Mouse (Mus musculus) forebrain, embryonic 11.5 days (tissue): ENCODE measurements around the gene Duxbl3. TPM values are rescaled to one million over a fixed set of nuclear protein-coding genes. Genes with fewer than 3 reads are reported as not detected.
A peak's percentile ranks its signal among the peaks of the same experiment; 100 is the strongest.
"Not testable (repeated sequence)": the region's sequence is repeated elsewhere in the genome, so short reads cannot be mapped to it uniquely, and the experiment has no call there.

Experiments used
- ATAC-seq: fragments of 200-750 bp; cut with Nextera tagmentation; replicated peaks from 2 replicates; pipeline ENCODE4 v1.8.0; 2017; ENCODE audit warnings: moderate TSS enrichment; ENCODE audit not compliant: low FRiP score
- DNase-seq: peaks from one replicate; pipeline ENCODE4 v3.0.0-alpha.2; 2017; ENCODE audit warnings: low spot score
- H3K27ac ChIP-seq: fragments of 300-500 bp; sonication (generic); 2 replicates; pipeline ENCODE4 v1.5.1; 2014; ENCODE audit warnings: low read depth, low read length
- H3K27me3 ChIP-seq: fragments of 300-500 bp; sonication (generic); 2 replicates; pipeline ENCODE4 v1.6.1; 2014; ENCODE audit warnings: mild to moderate bottlenecking, low read length, mixed read lengths; ENCODE audit not compliant: control insufficient read depth, insufficient read depth
- H3K36me3 ChIP-seq: fragments of 300-500 bp; sonication (generic); 2 replicates; pipeline ENCODE4 v1.6.1; 2014; ENCODE audit warnings: mild to moderate bottlenecking, low read length, moderate library complexity, mixed read lengths; ENCODE audit not compliant: control insufficient read depth, insufficient read depth
- H3K4me1 ChIP-seq: fragments of 300-500 bp; sonication (generic); replicated peaks from 2 replicates; pipeline ENCODE4 v1.6.1; 2014; ENCODE audit warnings: low read length, mixed read lengths; ENCODE audit not compliant: control insufficient read depth, insufficient read depth
- H3K4me2 ChIP-seq: fragments of 300-500 bp; sonication (generic); 2 replicates; pipeline ENCODE4 v1.6.1; 2014; ENCODE audit warnings: low read depth, mild to moderate bottlenecking, low read length, moderate library complexity, mixed read lengths; ENCODE audit not compliant: severe bottlenecking
- H3K4me3 ChIP-seq: fragments of 300-500 bp; sonication (generic); 2 replicates; pipeline ENCODE4 v1.5.1; 2014; ENCODE audit warnings: low read depth, low read length
- H3K9ac ChIP-seq: fragments of 300-500 bp; sonication (generic); 2 replicates; pipeline ENCODE4 v1.6.1; 2014; ENCODE audit warnings: low read length
- H3K9me3 ChIP-seq: fragments of 300-500 bp; sonication (generic); 2 replicates; pipeline ENCODE4 v1.6.1; 2016; ENCODE audit warnings: low read length, mixed read lengths; ENCODE audit not compliant: control insufficient read depth
- WGBS: fragments of 180-500 bp; shearing (Covaris S2); extraction: QIAGEN DNeasy Blood & Tissue Kit; methylation state at CpG from one replicate; pipeline ENCODE4 v1.1.7; 2014; 5-methylcytosine and 5-hydroxymethylcytosine counted together
- polyA plus RNA-seq: library from polyadenylated mRNA; unstranded; fragments of >200 nt; fragmentation: Nextera tagmentation; extraction: Ambion mirVana; gene quantifications from 2 replicates; pipeline ENCODE4 v1.2.1, GENCODE M21; 2014

Gene Duxbl3
- polyA plus RNA-seq, result 5.0 and 6.4 TPM in 2 replicates

DNA sequence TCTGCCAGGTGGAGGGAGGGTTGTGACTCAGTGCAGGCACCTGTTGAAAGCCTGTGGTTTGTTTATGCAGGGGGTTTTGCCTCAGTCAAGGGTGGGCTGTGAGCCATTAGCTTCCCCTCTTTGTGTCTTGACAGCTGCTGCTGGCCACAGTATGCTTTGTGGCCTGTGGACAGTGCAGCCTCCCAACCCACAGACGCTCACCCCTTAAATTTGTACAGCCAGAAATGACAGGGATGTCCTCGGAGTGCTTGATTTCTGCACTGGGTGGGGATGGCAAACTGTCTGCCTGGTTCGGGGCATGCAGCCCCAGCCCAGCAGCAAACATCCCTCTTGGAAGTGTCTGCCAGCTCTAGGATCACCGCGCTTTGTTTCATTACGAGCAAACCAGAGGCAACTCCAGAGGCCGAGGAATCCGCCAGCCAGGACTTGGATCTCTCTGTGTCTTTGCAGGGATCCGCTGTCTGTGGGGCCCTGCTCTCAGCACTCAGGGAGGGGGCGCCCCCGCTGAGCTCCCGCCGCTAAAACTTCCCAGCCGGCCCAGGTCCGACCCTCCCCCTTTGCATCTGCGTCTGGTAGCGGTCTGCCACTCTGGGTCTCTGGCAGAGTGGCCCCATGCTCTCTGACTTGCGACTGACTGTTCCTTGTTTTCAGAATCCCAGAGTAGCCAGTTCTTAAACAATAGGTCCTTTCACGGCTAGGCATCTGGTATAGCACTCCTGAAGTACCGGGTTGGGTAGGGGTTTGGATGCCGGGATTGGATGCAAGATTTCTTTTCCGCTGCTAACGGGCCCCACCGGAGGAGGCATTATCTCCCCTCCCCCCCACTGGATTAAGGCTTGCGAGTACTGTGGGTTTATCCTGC lies at the start of gene Duxbl3:
Gene Duxbl3, plus strand, starts transcription at position 207 of the 862 bp plus-strand sequence.
- peak; percentile 86 for ATAC-seq
- no CpG with 5 or more reads among the region's 25 CpGs for WGBS

DNA sequence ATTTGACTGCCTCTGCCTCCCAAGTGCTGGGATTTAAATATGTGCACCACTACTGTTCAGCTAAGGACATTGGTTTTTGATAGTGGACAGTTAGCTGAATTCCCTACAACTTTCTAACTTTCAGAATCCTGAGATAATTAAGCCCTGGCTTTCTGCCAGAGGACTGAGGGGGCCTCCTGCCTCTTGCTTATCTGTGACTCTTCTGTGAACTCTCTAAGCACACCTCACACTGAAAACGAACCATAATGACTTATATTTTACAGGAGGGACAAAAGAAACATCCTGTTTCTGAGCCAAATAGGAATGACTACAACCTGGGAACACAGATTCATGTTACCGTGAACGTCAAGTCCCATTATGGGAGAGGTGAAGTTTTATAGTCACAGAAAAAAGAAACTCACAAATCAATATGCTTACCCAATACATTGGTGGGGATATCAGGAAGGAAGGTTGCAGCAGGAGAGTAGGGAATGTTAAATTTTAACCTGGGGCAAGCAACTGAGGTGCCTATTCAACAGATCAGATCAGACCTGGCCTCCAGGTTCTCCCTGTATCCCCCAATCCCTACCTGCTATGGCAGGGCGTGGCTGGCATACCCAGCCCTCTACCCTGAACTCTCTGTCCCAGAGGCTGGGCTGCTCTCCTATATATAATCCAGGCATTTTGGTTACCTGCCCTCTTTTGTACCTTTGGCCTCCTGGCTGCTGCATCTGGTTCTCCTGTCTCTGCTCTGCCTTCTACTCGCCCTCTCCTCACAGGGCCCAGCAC lies 41.3 kb upstream of the Duxbl3 start:
- H3K9ac ChIP-seq, H3K4me2 ChIP-seq, H3K4me1 ChIP-seq, H3K27ac ChIP-seq, DNase-seq, H3K27me3 ChIP-seq, H3K4me3 ChIP-seq, H3K9me3 ChIP-seq, H3K36me3 ChIP-seq, ATAC-seq: not testable (repeated sequence)
- no CpG with 5 or more reads among the region's 5 CpGs for WGBS

More for the DNA sequence above, at the start of gene Duxbl3:
- H3K27ac ChIP-seq, H3K9me3 ChIP-seq, H3K36me3 ChIP-seq, H3K27me3 ChIP-seq, H3K4me2 ChIP-seq, DNase-seq, H3K9ac ChIP-seq, H3K4me1 ChIP-seq, H3K4me3 ChIP-seq: not testable (repeated sequence)

GRCm38 (mm10) chr14:26237183-26237582 lies 20.6 kb upstream of the Duxbl3 start:
- not testable (repeated sequence) for H3K4me1 ChIP-seq, H3K4me3 ChIP-seq, H3K27ac ChIP-seq, DNase-seq, H3K4me2 ChIP-seq, H3K27me3 ChIP-seq, ATAC-seq, H3K9ac ChIP-seq, H3K36me3 ChIP-seq, H3K9me3 ChIP-seq
- no CpG with 5 or more reads among the region's 2 CpGs for WGBS

GRCm38 (mm10) chr14:26258729-26259128 lies 967 bp downstream of the Duxbl3 start:
- not testable (repeated sequence) for H3K9ac ChIP-seq, H3K4me2 ChIP-seq, H3K27ac ChIP-seq, H3K4me1 ChIP-seq, H3K27me3 ChIP-seq, H3K4me3 ChIP-seq, H3K9me3 ChIP-seq, H3K36me3 ChIP-seq, ATAC-seq, DNase-seq
- no CpG with 5 or more reads among the region's 6 CpGs for WGBS

- not testable (repeated sequence) for H3K4me2 ChIP-seq, H3K36me3 ChIP-seq, H3K9me3 ChIP-seq, H3K9ac ChIP-seq, H3K4me1 ChIP-seq, H3K27ac ChIP-seq, ATAC-seq, H3K4me3 ChIP-seq, H3K27me3 ChIP-seq, DNase-seq
- WGBS, result no CpG with 5 or more reads among the region's 2 CpGs
These were observed 29.0 kb downstream of the Duxbl3 start for GRCm38 (mm10) chr14:26286737-26287136.

GRCm38 (mm10) chr14:26293859-26294258 lies 36.1 kb downstream of the Duxbl3 start:
- H3K36me3 ChIP-seq, result no peaks in the 10 kb centered on the region
- no peak for DNase-seq
- no peak overlapping the region for H3K9ac ChIP-seq
- ATAC-seq, result no peak
- no peak overlapping the region for H3K27ac ChIP-seq
- no peaks in the 10 kb centered on the region for H3K9me3 ChIP-seq
- H3K4me1 ChIP-seq, result no peaks in the 10 kb centered on the region
- no peak overlapping the region for H3K4me3 ChIP-seq
- H3K4me2 ChIP-seq, result no peak overlapping the region
- no peaks in the 10 kb centered on the region for H3K27me3 ChIP-seq
- 96% methylated on average over 1 of the region's 1 CpGs for WGBS

GRCm38 (mm10) chr14:26297055-26297454 lies 39.3 kb downstream of the Duxbl3 start:
- Histone ChIP-seq H3K4me1 (no peaks in the 10 kb centered on the region), H3K4me2 (no peak overlapping the region), H3K9ac (no peak overlapping the region), H3K4me3 (no peak overlapping the region), H3K9me3 (no peaks in the 10 kb centered on the region), H3K27ac (no peak overlapping the region), H3K27me3 (no peaks in the 10 kb centered on the region), H3K36me3 (no peaks in the 10 kb centered on the region)
- WGBS, result 80% methylated on average over 4 of the region's 4 CpGs
- no peak for DNase-seq
- no peak for ATAC-seq

DNA sequence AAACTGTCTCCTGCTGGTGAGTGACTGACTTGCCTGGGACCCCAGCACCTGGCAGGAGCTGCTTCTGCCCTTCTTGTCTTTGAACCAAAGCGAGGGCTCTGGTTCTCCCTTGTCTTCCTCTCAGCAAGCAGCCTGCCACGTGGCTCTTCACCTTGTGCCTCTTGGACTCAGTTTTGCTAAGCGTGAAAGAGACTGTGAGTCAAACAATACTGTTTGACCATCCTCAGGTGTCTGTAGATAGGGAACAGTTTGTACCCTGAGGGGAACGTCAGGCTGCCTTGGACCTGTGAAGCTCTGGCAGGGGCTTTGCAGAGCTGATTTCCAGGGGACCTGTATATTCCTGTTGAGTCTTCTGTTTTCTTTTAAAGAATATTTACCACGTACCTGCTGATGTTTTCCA lies 39.7 kb downstream of the Duxbl3 start:
- H3K4me1 ChIP-seq, result no peaks in the 10 kb centered on the region

More for the DNA sequence above, 39.7 kb downstream of the Duxbl3 start:
- Histone ChIP-seq H3K9ac (no peak overlapping the region), H3K4me3 (no peak overlapping the region), H3K27me3 (no peaks in the 10 kb centered on the region), H3K4me2 (no peak overlapping the region), H3K36me3 (no peaks in the 10 kb centered on the region), H3K27ac (no peak overlapping the region), H3K9me3 (no peaks in the 10 kb centered on the region)
- DNase-seq (no peak), ATAC-seq (no peak)
- 81% methylated on average over 5 of the region's 5 CpGs for WGBS
